Mouse (Mus musculus) mature B cell (primary cell): ENCODE measurements around the gene Zbtb25.

Source experiments
- in situ Hi-C: fragments of 300-500 bp; cut with MboI; formaldehyde crosslinking; loops from 2 replicates; pipeline ENCODE4 v1.14.3; 2019

Gene Zbtb25

GRCm38 (mm10) chr12:76376649-76377048, 7.2 kb upstream of the Zbtb25 start:
- in situ Hi-C loops: no loop called here

GRCm38 (mm10) chr12:76375506-76375905, 6.1 kb upstream of the Zbtb25 start:
- in situ Hi-C loops: no loop called here

- in situ Hi-C loops: no loop called here
These were observed 5.5 kb upstream of the Zbtb25 start for GRCm38 (mm10) chr12:76374911-76375310.

- in situ Hi-C loops: no loop called here
These were observed 4.6 kb upstream of the Zbtb25 start for GRCm38 (mm10) chr12:76373991-76374390.

GRCm38 (mm10) chr12:76372881-76373818, 3.7 kb upstream of the Zbtb25 start:
- in situ Hi-C loops: no loop called here

- in situ Hi-C loops: no loop called here
These were observed 2.6 kb upstream of the Zbtb25 start for GRCm38 (mm10) chr12:76372046-76372445.

- in situ Hi-C loops: no loop called here
These were observed 1.6 kb upstream of the Zbtb25 start for GRCm38 (mm10) chr12:76370831-76371571.

- in situ Hi-C loops: no loop called here
These were observed 802 bp upstream of the Zbtb25 start, which contains the start of gene Zbtb1 for GRCm38 (mm10) chr12:76369978-76370830. Gene Zbtb1 (plus strand): TSS chr12:76370266.

- in situ Hi-C loops: no loop called here
These were observed 604 bp downstream of the Zbtb25 start for GRCm38 (mm10) chr12:76368790-76369205.

GRCm38 (mm10) chr12:76368201-76368789, 1.1 kb downstream of the Zbtb25 start:
- in situ Hi-C loops: no loop called here

GRCm38 (mm10) chr12:76367096-76367995, 2.1 kb downstream of the Zbtb25 start:
- in situ Hi-C loops: no loop called here

- in situ Hi-C loops: no loop called here
These were observed 3.1 kb downstream of the Zbtb25 start for GRCm38 (mm10) chr12:76366276-76366675.

- in situ Hi-C loops: no loop called here
These were observed 7.1 kb downstream of the Zbtb25 start for GRCm38 (mm10) chr12:76362303-76362676.

GRCm38 (mm10) chr12:76361405-76362302, 7.7 kb downstream of the Zbtb25 start:
- in situ Hi-C loops: no loop called here

- in situ Hi-C loops: no loop called here
These were observed 8.5 kb downstream of the Zbtb25 start for GRCm38 (mm10) chr12:76360868-76361267.

GRCm38 (mm10) chr12:76349680-76350220, 19.7 kb downstream of the Zbtb25 start:
- in situ Hi-C loops: no loop called here

GRCm38 (mm10) chr12:76345759-76346455, 23.5 kb downstream of the Zbtb25 start:
- in situ Hi-C loops: no loop called here

- in situ Hi-C loops: no loop called here
These were observed 28.3 kb downstream of the Zbtb25 start for GRCm38 (mm10) chr12:76341080-76341479.
